Mouse (Mus musculus) urinary bladder, postnatal 4 days (tissue): ENCODE results near the gene Slpi.

Experiments used
- DNase-seq, 2 experiments: peaks; one replicate each; pipeline ENCODE4 v3.0.0; 2021 to 2022; ENCODE audit warnings: low spot score in 2 of 2

The Slpi gene

GRCm38 (mm10) chr2:164389020-164389419, at the start of gene Slpi:
Slpi (minus strand) TSS chr2:164389095.
- no peak for DNase-seq

- no peak for DNase-seq
Measured at GRCm38 (mm10) chr2:164438257-164438656, 49.4 kb upstream of the Slpi start.

GRCm38 (mm10) chr2:164437710-164438109, 48.8 kb upstream of the Slpi start:
- no peak for DNase-seq

GRCm38 (mm10) chr2:164436961-164437360, 48.1 kb upstream of the Slpi start:
- DNase-seq = no peak

- DNase-seq = no peak
Measured at GRCm38 (mm10) chr2:164436215-164436913, 47.5 kb upstream of the Slpi start.

DNA sequence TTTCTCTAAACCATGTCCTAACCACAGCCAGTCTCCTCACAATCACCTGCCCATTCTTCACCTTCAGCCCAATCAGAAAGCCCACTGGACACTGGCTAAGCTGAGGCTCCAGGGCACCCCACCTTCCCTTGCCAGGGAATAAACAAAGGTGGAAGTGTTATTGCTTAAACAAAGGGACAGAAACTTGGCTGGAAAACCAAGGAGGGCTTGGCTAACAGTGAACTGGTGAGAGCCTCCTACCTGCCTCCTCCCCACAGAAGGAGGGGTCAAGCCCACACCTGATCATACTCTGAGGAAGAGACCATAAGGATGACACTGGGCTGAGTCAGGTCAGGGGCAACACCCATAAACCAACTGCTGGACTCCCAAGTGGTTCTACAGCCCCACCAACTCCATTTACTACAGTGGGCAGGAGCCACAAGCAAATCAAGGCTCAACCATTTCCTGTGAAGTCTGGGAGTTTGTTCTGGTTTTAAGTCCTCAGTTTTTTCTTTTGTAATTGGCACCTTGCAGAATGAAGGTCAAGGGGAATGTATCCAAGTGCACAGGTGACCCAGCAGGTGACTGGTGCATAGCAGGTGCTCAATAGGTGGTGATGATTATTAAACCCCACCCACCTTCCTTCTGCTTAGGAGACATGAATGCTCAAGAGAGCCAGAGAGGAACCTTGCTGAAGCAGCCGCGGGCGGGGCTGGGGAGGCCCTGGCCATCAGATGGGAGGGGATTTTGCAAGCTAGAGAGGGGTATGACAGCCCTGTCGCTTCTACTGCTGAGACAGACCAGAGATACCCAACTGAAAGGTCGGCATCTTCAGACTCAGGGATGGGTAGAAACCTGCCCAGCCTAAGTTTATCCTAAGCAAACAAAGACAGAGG, 46.6 kb upstream of the Slpi start:
- DNase-seq = no peak

- DNase-seq = no peak
Measured at GRCm38 (mm10) chr2:164434681-164435080, 45.8 kb upstream of the Slpi start.

DNA sequence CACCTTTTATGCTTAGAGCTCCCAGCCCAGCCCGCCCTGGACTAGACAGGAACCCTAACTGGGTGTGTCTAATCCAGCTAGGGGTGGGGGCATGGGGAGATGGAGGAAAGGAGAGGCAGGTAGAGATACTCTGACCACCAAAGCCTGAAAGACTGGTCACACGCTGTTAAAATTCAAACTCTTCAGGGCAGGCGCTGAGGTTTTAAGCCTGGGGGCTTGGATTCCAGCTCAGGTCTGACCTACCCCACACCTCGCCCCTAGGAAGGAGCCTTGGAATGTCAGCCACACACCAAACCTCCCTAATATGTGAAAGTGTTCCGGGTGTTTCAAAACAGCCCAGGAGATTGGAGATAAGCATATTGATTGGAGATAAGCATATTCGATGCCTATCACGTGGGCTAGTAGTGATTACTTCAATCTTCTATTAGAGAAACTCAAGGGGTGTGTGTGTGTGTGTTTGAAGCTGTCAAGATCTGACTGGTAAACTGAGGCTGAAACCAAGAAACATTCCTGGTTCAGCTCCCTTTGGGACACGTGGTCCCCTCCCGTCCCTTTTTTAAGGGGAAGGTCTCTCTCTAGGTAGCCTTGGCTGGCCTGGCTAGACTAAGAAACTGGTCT, 44.5 kb upstream of the Slpi start:
- no peak for DNase-seq

DNA sequence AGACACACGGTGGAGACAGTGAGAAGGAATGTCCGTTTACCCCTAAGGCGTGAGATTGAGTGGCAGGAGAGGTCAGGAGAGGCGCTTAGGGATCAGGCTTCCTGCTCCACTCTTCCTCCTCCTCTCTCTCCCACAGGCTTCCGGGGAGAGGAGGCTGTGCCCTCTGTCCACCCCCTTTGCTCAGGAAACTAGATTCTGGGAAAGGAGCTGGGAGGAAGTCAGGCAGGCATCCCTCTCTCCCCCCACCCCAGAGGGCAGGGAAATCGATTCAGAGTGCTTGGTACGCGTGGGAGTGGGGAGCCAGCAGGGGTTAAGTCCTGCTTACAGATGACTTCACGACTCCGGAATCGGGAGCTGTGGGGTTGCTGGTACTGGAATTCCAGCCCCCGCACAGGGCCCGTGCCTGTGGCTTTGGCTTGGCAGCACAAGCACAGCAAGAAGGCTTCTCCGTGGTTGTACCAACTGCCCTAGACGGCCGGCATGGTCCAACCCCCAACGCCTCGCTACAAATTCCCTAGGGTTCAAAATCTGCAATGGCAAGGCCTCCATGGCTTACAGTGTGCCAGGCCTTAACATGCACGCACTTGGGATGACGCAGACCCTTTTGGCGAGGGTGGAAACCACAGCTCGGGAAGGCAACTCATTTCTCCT, 43.8 kb upstream of the Slpi start:
- DNase-seq = no peak

GRCm38 (mm10) chr2:164431676-164432465, 43.0 kb upstream of the Slpi start:
- no peak for DNase-seq

DNA sequence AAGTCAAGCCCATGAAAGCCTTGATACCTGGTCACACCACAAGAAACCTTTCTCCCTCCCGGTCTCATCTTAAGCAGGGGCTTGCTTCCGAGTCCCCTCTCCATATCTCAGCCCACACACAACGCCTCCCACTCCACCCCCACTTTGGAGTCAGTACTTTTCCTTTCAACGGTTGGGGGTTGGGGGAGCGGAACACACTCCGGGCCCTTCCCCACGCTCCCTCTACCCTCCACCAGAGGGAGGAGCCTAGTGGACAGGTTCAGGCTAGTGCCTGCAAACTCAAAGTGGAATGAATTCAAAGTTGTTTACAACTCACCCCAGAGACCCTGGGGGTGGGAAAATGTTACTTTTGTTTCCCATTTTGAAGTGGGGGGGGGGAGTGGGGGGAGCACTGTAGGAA, 41.8 kb upstream of the Slpi start:
- DNase-seq = no peak

GRCm38 (mm10) chr2:164429881-164430615, 41.2 kb upstream of the Slpi start:
- no peak for DNase-seq

- DNase-seq = no peak
Measured at GRCm38 (mm10) chr2:164428451-164428850, 39.6 kb upstream of the Slpi start.

- no peak for DNase-seq
Measured at GRCm38 (mm10) chr2:164426952-164427351, 38.1 kb upstream of the Slpi start.

GRCm38 (mm10) chr2:164426121-164426520, 37.2 kb upstream of the Slpi start:
- no peak for DNase-seq

DNA sequence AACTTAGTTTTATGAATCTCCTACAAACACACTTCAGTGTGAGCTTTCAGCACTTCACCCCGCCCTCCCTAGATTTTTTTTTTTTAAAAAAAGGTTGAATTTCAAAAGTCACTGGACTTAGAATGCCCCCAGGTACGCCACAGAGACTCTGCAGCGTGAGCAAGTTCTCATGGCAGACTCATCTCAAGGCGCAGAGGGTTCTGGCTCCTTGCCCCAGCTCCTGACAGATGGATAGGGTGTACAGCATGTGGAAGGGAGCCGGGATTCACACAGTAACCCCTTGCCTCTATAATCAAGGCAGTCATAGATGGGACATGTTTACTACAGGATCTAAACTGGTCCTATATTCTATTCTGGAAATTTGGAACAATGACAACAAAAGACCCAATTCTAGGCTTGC, 36.5 kb upstream of the Slpi start:
- no peak for DNase-seq

GRCm38 (mm10) chr2:164424406-164424805, 35.5 kb upstream of the Slpi start:
- DNase-seq = no peak

GRCm38 (mm10) chr2:164423464-164423863, 34.6 kb upstream of the Slpi start:
- DNase-seq = no peak

- DNase-seq = no peak
Measured at GRCm38 (mm10) chr2:164422675-164423393, 33.9 kb upstream of the Slpi start.

GRCm38 (mm10) chr2:164421979-164422378, 33.1 kb upstream of the Slpi start:
- DNase-seq = no peak
